32 mouse cellular contexts compared by ENCODE assay signal in genomic region chr17:4736689-4737088, GRCm38 (mm10).
"Had no signal": no experiment of that assay in that cellular context is flagged by ENCODE, and none has a peak within 500 bp of the region (broad histone marks: within the 10 kb centered on the region; RNA-seq: fewer than 3 reads in every experiment).

No protein-coding gene starts in this region.

- H3K4me1 ChIP-seq: liver, embryonic 13.5 days; liver, embryonic 15.5 days had no signal

- ATAC-seq: liver, embryonic 12.5 days; liver, postnatal 0 days; lung, postnatal 0 days; midbrain, embryonic 13.5 days; midbrain, embryonic 15.5 days; midbrain, embryonic 16.5 days had no signal

- H3K9ac ChIP-seq: limb, embryonic 12.5 days; limb, embryonic 13.5 days; limb, embryonic 15.5 days; liver, embryonic 12.5 days; liver, embryonic 13.5 days; liver, embryonic 14.5 days; liver, embryonic 15.5 days; liver, postnatal 0 days; lung, embryonic 14.5 days; lung, embryonic 15.5 days; midbrain, embryonic 12.5 days; midbrain, embryonic 13.5 days; midbrain, embryonic 15.5 days; neural tube, embryonic 12.5 days had no signal

- H3K4me2 ChIP-seq: limb, embryonic 12.5 days; limb, embryonic 13.5 days; limb, embryonic 15.5 days; liver, embryonic 11.5 days; liver, embryonic 12.5 days; liver, embryonic 13.5 days; liver, embryonic 15.5 days; lung, embryonic 14.5 days; lung, embryonic 15.5 days; midbrain, embryonic 12.5 days; midbrain, embryonic 13.5 days; midbrain, embryonic 15.5 days; neural tube, embryonic 12.5 days had no signal

- H3K27ac ChIP-seq: left cerebral cortex, adult 2 months; limb, embryonic 10.5 days; limb, embryonic 12.5 days; limb, embryonic 13.5 days; limb, embryonic 15.5 days; liver, embryonic 12.5 days; liver, embryonic 13.5 days; liver, embryonic 14.5 days; liver, embryonic 15.5 days; lung, embryonic 15.5 days; macrophage; midbrain, embryonic 10.5 days; midbrain, embryonic 12.5 days; midbrain, embryonic 13.5 days; midbrain, embryonic 15.5 days; neural tube, embryonic 12.5 days had no signal

- H3K27me3 ChIP-seq: limb, embryonic 12.5 days; limb, embryonic 13.5 days; limb, embryonic 15.5 days; liver, embryonic 13.5 days; liver, embryonic 15.5 days; lung, embryonic 15.5 days; megakaryocyte, embryonic 14.5 days; midbrain, embryonic 12.5 days; midbrain, embryonic 13.5 days; midbrain, embryonic 15.5 days; neural tube, embryonic 12.5 days had no signal

- DNase-seq: left cerebral cortex, postnatal 4 days; liver; liver, embryonic 13.5 days; liver, postnatal 0 days; lung, adult 18-20 months; lung, adult 2 months; lung, embryonic 14.5 days; lung, postnatal 10 days; lung, postnatal 14 days; lung, postnatal 36 days; lung, postnatal 4 days; midbrain, embryonic 14.5 days had no signal

- H3K9me3 ChIP-seq: limb, embryonic 10.5 days; limb, embryonic 12.5 days; limb, embryonic 13.5 days; limb, embryonic 15.5 days; liver, embryonic 12.5 days; liver, embryonic 13.5 days; liver, embryonic 15.5 days; lung, embryonic 15.5 days; megakaryocyte, embryonic 14.5 days; midbrain, embryonic 10.5 days; midbrain, embryonic 12.5 days; midbrain, embryonic 13.5 days; midbrain, embryonic 15.5 days; neural tube, embryonic 12.5 days had no signal

- H3K36me3 ChIP-seq: limb, embryonic 10.5 days; limb, embryonic 12.5 days; limb, embryonic 13.5 days; limb, embryonic 15.5 days; liver, embryonic 12.5 days; liver, embryonic 13.5 days; liver, embryonic 15.5 days; lung, embryonic 15.5 days; midbrain, embryonic 10.5 days; midbrain, embryonic 12.5 days; midbrain, embryonic 13.5 days; midbrain, embryonic 15.5 days; neural tube, embryonic 12.5 days had no signal

- H3K4me3 ChIP-seq: left cerebral cortex, adult 2 months; limb, embryonic 10.5 days; limb, embryonic 12.5 days; limb, embryonic 13.5 days; limb, embryonic 15.5 days; liver, embryonic 12.5 days; liver, embryonic 13.5 days; liver, embryonic 15.5 days; lung, embryonic 15.5 days; megakaryocyte, embryonic 14.5 days; midbrain, embryonic 10.5 days; midbrain, embryonic 12.5 days; midbrain, embryonic 13.5 days; midbrain, embryonic 15.5 days; myocyte; neural tube, embryonic 12.5 days had no signal
